Mouse (Mus musculus) small intestine, adult 2 months (tissue): ENCODE data around the gene Lypla2. TPM values are rescaled to one million over a fixed set of nuclear protein-coding genes. Genes with fewer than 3 reads are reported as not detected.
A peak's percentile ranks its signal among the peaks of the same experiment; 100 is the strongest.
"Not testable (repeated sequence)": the region's sequence is repeated elsewhere in the genome, so short reads cannot be mapped to it uniquely, and the experiment has no call there.

Experiments used
- H3K27ac ChIP-seq: fragments of 200-500 bp; 2 replicates; pipeline ENCODE4 v1.5.1; 2012; ENCODE audit warnings: low read depth, low read length, control low read depth, inconsistent platforms; ENCODE audit not compliant: insufficient read depth
- H3K27me3 ChIP-seq: fragments of 200-500 bp; 2 replicates; pipeline ENCODE4 v1.6.1; 2012; ENCODE audit warnings: mild to moderate bottlenecking, moderate library complexity, low read length, inconsistent platforms; ENCODE audit not compliant: control insufficient read depth, insufficient read depth
- H3K36me3 ChIP-seq: fragments of 200-500 bp; 2 replicates; pipeline ENCODE4 v1.6.1; 2012; ENCODE audit warnings: mild to moderate bottlenecking, low read length, control low read depth, inconsistent platforms; ENCODE audit not compliant: control insufficient read depth, insufficient read depth
- H3K4me1 ChIP-seq: fragments of 200-500 bp; 2 replicates; pipeline ENCODE4 v1.6.1; 2012; ENCODE audit warnings: low read length, inconsistent platforms, mixed read lengths; ENCODE audit not compliant: control insufficient read depth, insufficient read depth, insufficient read length
- H3K4me3 ChIP-seq: fragments of 200-500 bp; 2 replicates; pipeline ENCODE4 v1.5.1; 2012; ENCODE audit warnings: low read depth, mild to moderate bottlenecking, control low read depth, inconsistent platforms, low read length, moderate library complexity
- CTCF ChIP-seq: fragments of 200-500 bp; IDR thresholded peaks from 2 replicates; pipeline ENCODE4 v1.5.1; 2012; ENCODE audit warnings: low read depth, mild to moderate bottlenecking, control low read depth, inconsistent platforms, low read length, moderate library complexity, mixed read lengths; ENCODE audit not compliant: insufficient replicate concordance, insufficient read length; ENCODE audit errors: extremely low read depth
- POLR2A ChIP-seq: fragments of 200-500 bp; IDR thresholded peaks from 2 replicates; pipeline ENCODE4 v1.6.1; 2012; ENCODE audit warnings: low read depth, mild to moderate bottlenecking, control low read depth, inconsistent platforms, low read length, moderate library complexity
- WGBS: fragments of 180-500 bp; shearing (Covaris S2); methylation state at CpG from one replicate; pipeline ENCODE4 v1.1.7; 2018; 5-methylcytosine and 5-hydroxymethylcytosine counted together
- polyA plus RNA-seq: library from polyadenylated mRNA; depleted of rRNA; stranded (reverse); fragments of >200 nt; gene quantifications from 2 replicates; pipeline ENCODE4 v1.2.3, GENCODE M21; 2012

The Lypla2 gene
- polyA plus RNA-seq, 1 experiment, result 166 TPM

DNA sequence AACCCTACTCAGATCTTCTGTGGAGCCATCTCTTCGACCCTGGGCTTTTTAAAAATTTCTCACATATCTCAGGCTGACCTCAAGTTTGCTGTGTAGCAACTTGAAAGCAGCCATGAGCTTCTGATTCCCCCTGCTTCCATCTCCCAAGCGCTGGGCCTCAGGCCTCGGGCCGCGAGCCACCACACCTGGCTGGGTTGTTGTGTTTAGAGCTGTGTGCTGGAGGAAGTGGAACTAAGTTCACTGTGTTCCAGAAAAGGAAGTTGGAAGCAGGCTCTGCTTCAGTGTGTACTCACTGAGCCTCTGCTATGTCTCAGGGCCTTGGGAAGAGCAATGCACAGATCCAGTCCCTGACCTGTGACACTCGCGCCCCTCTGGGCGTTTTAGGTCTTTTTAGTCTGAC is 24.3 kb downstream of the Lypla2 start:
- peaks cover 14% of the 10 kb centered on the region for H3K4me1 ChIP-seq
- TF ChIP-seq POLR2A (no peak), CTCF (no peak)
- H3K27me3 ChIP-seq, result no peaks in the 10 kb centered on the region
- H3K36me3 ChIP-seq, result peaks cover 10% of the 10 kb centered on the region
- H3K4me3 ChIP-seq, result 0 out of 2 replicates have a peak overlapping the region, but pooled peaks have one; percentile 6
- 43% methylated on average over 8 of the region's 8 CpGs for WGBS
- peak overlapping the region; percentile 28; the same call in 1 of the 2 replicates for H3K27ac ChIP-seq

DNA sequence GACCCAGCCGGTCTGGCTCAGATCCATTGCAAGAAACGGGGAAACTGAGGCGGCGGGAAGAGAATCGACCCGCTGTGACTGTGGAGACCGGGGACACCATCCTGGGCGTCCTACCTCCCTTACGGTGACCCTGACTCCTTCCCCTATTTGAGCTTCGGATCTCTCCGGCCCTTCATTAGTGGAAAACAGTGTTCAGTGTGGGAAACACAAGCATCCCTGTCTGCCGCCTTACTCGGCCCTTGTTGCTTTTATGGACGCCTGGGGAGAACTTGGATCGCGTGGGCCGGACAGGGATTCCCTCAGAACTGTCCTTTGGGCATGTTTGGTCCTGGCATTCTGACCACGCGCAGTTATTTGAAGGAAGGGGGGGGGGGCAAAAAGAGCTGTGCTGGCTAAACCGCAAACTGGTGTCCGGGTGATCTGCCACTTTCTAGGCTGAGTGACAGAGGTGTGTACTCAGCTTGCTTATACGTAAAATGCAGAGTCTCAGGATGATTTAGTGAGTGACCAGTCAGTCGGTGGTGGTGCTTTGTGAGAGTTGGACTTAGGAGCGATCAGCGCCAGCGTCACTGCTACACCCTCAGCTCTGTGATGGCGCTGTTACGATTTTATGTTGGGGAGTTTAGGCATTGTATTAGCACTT is 25.6 kb downstream of the Lypla2 start:
- WGBS, result under 1% methylated on average over 28 of the region's 28 CpGs
- H3K4me3 ChIP-seq, result peak overlapping the region; percentile 73
- H3K36me3 ChIP-seq, result peaks cover 8% of the 10 kb centered on the region
- TF ChIP-seq POLR2A (no peak), CTCF (no peak)
- H3K27me3 ChIP-seq, result no peaks in the 10 kb centered on the region
- peak overlapping the region; percentile 21; the same call in 1 of the 2 replicates for H3K27ac ChIP-seq
- H3K4me1 ChIP-seq, result peaks cover 13% of the 10 kb centered on the region; the same call in 1 of the 2 replicates

DNA sequence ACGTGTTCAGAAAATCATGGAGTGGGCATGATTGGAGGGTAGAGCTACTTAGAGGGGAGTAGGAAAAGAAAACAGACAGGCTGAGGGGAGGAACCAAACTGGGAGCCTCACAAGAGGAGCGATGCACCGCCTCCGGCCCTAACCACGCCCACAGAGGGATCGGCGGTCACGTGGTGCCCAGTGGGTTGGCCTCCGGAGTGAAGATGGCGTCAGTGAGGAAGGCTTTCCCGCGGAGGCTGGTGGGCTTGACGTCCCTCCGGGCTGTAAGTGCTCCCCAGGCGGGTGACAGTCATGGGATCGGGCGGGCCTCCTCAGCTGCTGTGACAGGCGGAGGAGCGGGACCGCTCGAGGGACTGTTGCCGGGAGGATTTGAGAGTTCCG is 26.2 kb downstream of the Lypla2 start, which contains the start of gene Hmgcl:
TSS of gene Hmgcl (plus strand) at position 171 of the 381 bp plus-strand sequence.
- H3K27me3 ChIP-seq, result no peaks in the 10 kb centered on the region
- peak within 1 kb of the TSS; percentile 63 for H3K27ac ChIP-seq
- under 1% methylated on average over 23 of the region's 23 CpGs for WGBS
- H3K36me3 ChIP-seq, result peaks cover 5% of the 10 kb centered on the region; the same call in 1 of the 2 replicates
- H3K4me1 ChIP-seq, result peaks cover 13% of the 10 kb centered on the region; the same call in 1 of the 2 replicates
- H3K4me3 ChIP-seq, result peak within 1 kb of the TSS; percentile 73
- TF ChIP-seq CTCF (no peak), POLR2A (peak; percentile 67)

DNA sequence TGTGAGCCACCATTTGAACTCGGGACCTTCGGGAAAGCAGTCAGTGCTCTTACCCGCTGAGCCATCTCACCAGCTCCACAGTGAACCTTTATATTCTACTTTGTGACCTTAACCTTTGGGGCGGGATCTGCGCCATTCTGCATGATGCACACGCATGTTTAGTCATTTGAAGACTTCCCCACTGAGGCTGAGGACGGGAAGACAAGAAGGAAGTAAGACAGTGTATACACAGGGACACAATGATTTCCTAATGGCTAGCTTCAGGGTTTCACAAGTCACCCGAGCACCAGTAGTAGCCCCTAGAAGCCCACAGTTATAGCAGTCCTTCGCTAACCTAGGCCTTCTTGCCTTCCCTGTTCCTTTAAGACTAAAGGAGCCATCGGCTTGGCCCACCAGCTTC is 26.7 kb downstream of the Lypla2 start:
- H3K27ac ChIP-seq, result peak overlapping the region; percentile 63
- peak overlapping the region; percentile 73 for H3K4me3 ChIP-seq
- no peaks in the 10 kb centered on the region for H3K27me3 ChIP-seq
- WGBS, result 62% methylated on average over 10 of the region's 10 CpGs
- peaks cover 13% of the 10 kb centered on the region; the same call in 1 of the 2 replicates for H3K4me1 ChIP-seq
- H3K36me3 ChIP-seq, result peaks cover 7% of the 10 kb centered on the region
- TF ChIP-seq POLR2A (no peak), CTCF (no peak)

DNA sequence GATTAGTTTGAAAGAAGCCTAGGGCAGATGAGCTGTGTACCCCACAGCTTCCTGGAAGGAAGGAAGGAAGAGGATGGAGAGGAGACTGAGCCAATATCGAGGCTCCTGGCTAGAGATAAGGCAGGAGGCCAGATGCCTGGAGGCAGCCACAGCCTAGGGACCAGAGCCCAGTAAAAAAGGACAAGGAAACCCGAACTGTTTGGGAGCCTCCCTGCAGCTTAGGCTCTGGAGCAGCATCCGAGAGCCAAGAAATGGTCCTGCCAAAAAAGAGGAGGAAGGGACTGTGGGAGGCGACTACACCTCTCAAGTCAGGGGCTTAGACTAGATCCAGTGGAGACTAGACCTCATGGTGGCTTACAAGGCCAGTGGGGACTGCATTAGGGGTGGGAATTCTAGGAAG is 29.0 kb downstream of the Lypla2 start:
- Histone ChIP-seq H3K27me3 (no peaks in the 10 kb centered on the region), H3K4me3 (no peak overlapping the region), H3K36me3 (peaks cover 26% of the 10 kb centered on the region), H3K4me1 (peaks cover 11% of the 10 kb centered on the region; the same call in 1 of the 2 replicates), H3K27ac (no peak overlapping the region)
- WGBS, result 58% methylated on average over 4 of the region's 4 CpGs
- TF ChIP-seq POLR2A, result no peak

DNA sequence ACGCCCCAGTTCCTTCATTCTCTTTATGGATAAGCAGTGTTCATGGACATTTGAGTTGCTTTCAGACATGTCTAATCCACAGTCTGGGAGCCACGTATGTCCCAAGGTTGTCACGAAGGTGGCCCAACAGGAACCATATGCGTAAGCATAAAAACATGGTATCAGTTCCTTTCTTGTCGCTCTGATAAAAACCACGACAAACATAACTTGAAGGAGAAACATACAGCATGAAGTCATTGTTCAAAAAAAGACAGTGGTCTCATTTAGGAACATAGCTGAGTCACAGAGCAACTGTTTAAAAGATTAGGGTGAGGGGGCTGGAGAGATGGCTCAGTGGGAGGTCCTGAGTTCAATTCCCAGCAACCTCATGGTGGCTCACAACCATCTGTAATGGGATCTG is 30.2 kb downstream of the Lypla2 start:
- peaks cover 6% of the 10 kb centered on the region; the same call in 1 of the 2 replicates for H3K4me1 ChIP-seq
- 63% methylated on average over 6 of the region's 6 CpGs for WGBS
- peaks cover 32% of the 10 kb centered on the region for H3K36me3 ChIP-seq
- no peak overlapping the region for H3K4me3 ChIP-seq
- TF ChIP-seq POLR2A, result no peak
- TF ChIP-seq CTCF, result no peak
- peak overlapping the region; percentile 23; the same call in 1 of the 2 replicates for H3K27ac ChIP-seq
- H3K27me3 ChIP-seq, result no peaks in the 10 kb centered on the region

DNA sequence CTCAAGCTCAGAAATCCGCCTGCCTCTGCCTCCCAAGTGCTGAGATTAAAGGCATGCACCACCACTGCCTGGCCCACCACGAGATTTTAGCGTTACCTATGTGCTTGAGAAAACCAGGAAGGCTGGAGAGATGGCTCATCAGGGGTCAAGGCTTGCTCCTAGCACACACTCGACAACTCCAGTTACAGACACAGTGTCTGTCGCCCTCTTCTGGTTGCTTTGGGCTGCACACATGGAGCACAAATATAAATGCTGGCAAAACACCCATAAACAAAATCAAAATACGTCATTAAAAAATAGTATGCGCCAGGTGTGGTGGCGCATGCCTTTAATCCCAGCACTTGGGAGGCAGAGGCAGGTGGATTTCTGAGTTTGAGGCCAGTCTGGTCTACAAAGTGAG is 31.4 kb downstream of the Lypla2 start:
- H3K4me1 ChIP-seq, H3K27ac ChIP-seq, H3K4me3 ChIP-seq, H3K27me3 ChIP-seq: not testable (repeated sequence)
- peak; percentile 32; the same call in 1 of the 2 replicates for TF ChIP-seq CTCF
- WGBS, result 91% methylated on average over 8 of the region's 8 CpGs
- peaks cover 42% of the 10 kb centered on the region for H3K36me3 ChIP-seq
